Comparison of ENCODE assay signal across 8 mouse cellular contexts in the genomic region with DNA sequence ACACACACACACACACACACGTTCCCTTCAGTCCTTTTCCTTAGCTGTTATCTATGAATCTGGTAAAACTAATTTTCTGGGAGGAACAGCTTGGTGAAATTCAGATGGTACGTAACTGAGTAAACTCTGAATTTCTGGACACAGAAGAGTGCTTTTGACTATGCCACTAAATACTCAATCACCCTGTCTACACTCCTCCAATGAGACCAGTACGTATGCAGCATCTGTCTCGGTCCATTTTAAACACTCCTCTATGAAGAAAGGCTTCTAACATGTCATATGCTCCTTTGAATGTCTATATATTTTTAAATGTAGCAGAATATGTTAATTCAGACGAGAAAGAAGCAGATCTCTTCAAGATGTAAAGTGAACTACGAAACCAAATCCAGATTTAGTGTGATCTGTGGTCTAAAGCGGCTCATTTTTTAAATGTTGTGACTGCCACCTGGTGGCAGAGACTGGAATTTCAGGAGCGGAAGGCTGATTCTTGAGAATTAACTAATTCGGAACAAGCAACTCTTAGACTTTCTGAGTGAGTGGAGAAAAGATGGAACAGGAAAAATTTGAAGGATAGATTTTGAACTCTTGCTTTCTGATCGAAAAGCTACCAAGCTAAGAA. TPM values are rescaled to one million over a fixed set of nuclear protein-coding genes. Genes with fewer than 3 reads are reported as not detected.
DNase-seq lines count a peak whose midpoint lies in the region; ATAC-seq and TF ChIP-seq lines count a peak whose summit lies in the region.

No protein-coding gene starts in this region.

- H3K27me3 ChIP-seq in intestine, postnatal 0 days (replicated peaks; ENCODE audit: control insufficient read depth, insufficient read depth, low read length), result no peaks in the 10 kb centered on the region
- no peaks in the 10 kb centered on the region for H3K27me3 ChIP-seq in intestine, embryonic 15.5 days (replicated peaks)

- H3K4me1 ChIP-seq in intestine, postnatal 0 days (replicated peaks; ENCODE audit: control insufficient read depth, insufficient read depth, low read length), result no peaks in the 10 kb centered on the region
- H3K4me1 ChIP-seq in intestine, embryonic 15.5 days (replicated peaks), result no peaks in the 10 kb centered on the region

- H3K4me2 ChIP-seq in intestine, postnatal 0 days (replicated peaks; ENCODE audit: low read depth), result no peak overlapping the region
- no peak overlapping the region for H3K4me2 ChIP-seq in intestine, embryonic 15.5 days (replicated peaks)

- no peak overlapping the region for H3K27ac ChIP-seq in intestine, postnatal 0 days (ENCODE audit: low read depth, low read length)
- no peak overlapping the region for H3K27ac ChIP-seq in intestine, embryonic 15.5 days

- H3K9me3 ChIP-seq in intestine, postnatal 0 days (ENCODE audit: control insufficient read depth), result no peaks in the 10 kb centered on the region
- no peaks in the 10 kb centered on the region for H3K9me3 ChIP-seq in intestine, embryonic 15.5 days

- intact Hi-C loops in gastrocnemius, postnatal 14 days (cut with DNase I; ENCODE audit: low total_unique reads), result loop anchor here (2.0 kb wide), 1 partner anchor 31 kb away; no protein-coding TSS in a partner anchor

- TF ChIP-seq CTCF in intestine, postnatal 0 days (IDR thresholded peaks at IDR 0.05; ENCODE audit: low read depth), result peak; percentile 81

- no peak overlapping the region for H3K4me3 ChIP-seq in intestine, postnatal 0 days (ENCODE audit: low read depth, low read length)
- H3K4me3 ChIP-seq in intestine, embryonic 15.5 days (replicated peaks), result no peak overlapping the region

- no peaks in the 10 kb centered on the region for H3K36me3 ChIP-seq in intestine, postnatal 0 days (ENCODE audit: control insufficient read depth, insufficient read depth)
- H3K36me3 ChIP-seq in intestine, embryonic 15.5 days, result no peaks in the 10 kb centered on the region

- no peak for ATAC-seq in intestine, postnatal 0 days
- no peak for ATAC-seq in intestine, embryonic 15.5 days
- ATAC-seq in megakaryocyte, adult 5-6 weeks (ENCODE audit: poor library complexity, severe bottlenecking), result peak; percentile 90

- WGBS in intestine, postnatal 0 days, result 40% methylated on average over 10 of the region's 10 CpGs
- WGBS in intestine, embryonic 15.5 days, result 38% methylated on average over 10 of the region's 10 CpGs

- no peak overlapping the region for H3K9ac ChIP-seq in intestine, postnatal 0 days (ENCODE audit: low read depth, low read length)
- no peak overlapping the region for H3K9ac ChIP-seq in intestine, embryonic 15.5 days

- DNase-seq in WW6 (ENCODE audit: low read depth, low spot score), result peak; percentile 33
- DNase-seq in cerebellum, postnatal 4 days (ENCODE audit: low spot score in 2 of 2), result peak; percentile 50 to 66
- peak; percentile 31 for DNase-seq in gastrocnemius, postnatal 14 days
- peak; percentile 59 to 88 for DNase-seq in layer of hippocampus, postnatal 25 days (ENCODE audit: extremely low spot score in 1 of 2, low spot score in 1 of 2)
- peak; percentile 16 to 69 for DNase-seq in spleen, postnatal 10 days (ENCODE audit: low spot score in 2 of 2)

RNA-seq across cellular contexts. Expression of a gene that starts 6.1 kb away (rescaled TPM):
- 0.25 TPM in 1 of 2 replicates, not detected in the other for polyA plus RNA-seq in intestine, postnatal 0 days (2015; fragmentation: Nextera tagmentation; extraction: Ambion mirVana)
- polyA plus RNA-seq in intestine, embryonic 15.5 days (2015; fragmentation: Nextera tagmentation; extraction: Ambion mirVana), result not detected in 2 replicates
- total RNA-seq in gastrocnemius, postnatal 14 days (2021), result 10 to 100 TPM; 58.1 to 83.0 TPM
- 1 to 10 TPM in 1 of 2 experiments, under 1 TPM in 1; 0.99 to 2.2 TPM for total RNA-seq in layer of hippocampus, postnatal 25 days (2021)
- total RNA-seq in megakaryocyte, adult 5-6 weeks (2015), result not detected in 2 replicates
- total RNA-seq in megakaryocyte, adult 5-6 weeks (2017), result not detected in 2 replicates

RNA-seq across cellular contexts. Expression of a gene that starts 51.2 kb away (rescaled TPM):
- 13.2 and 13.7 TPM in 2 replicates for polyA plus RNA-seq in intestine, postnatal 0 days (2015; fragmentation: Nextera tagmentation; extraction: Ambion mirVana)
- 18.1 and 20.3 TPM in 2 replicates for polyA plus RNA-seq in intestine, embryonic 15.5 days (2015; fragmentation: Nextera tagmentation; extraction: Ambion mirVana)
- 10 to 100 TPM; 14.1 to 18.5 TPM for total RNA-seq in gastrocnemius, postnatal 14 days (2021)
- 10 to 100 TPM; 22.5 to 24.2 TPM for total RNA-seq in layer of hippocampus, postnatal 25 days (2021)
- 61.3 and 66.5 TPM in 2 replicates for total RNA-seq in megakaryocyte, adult 5-6 weeks (2015)
- total RNA-seq in megakaryocyte, adult 5-6 weeks (2017), result 64.9 and 75.6 TPM in 2 replicates

Comparison
In these comparisons a context has a peak if more than half of its experiments do, and no peak if none do; other contexts are left out.
1. RNA of a gene that starts 6.1 kb away (total RNA-seq): 58.1 to 83.0 TPM in gastrocnemius, postnatal 14 days; 0.99 to 2.2 TPM in layer of hippocampus, postnatal 25 days and not detected in megakaryocyte, adult 5-6 weeks; every median in the first group is over 10 times any median in the second.
2. Peak in every context shown above with its lines, with median percentiles within 50 percentile points of each other: DNase-seq.